Mouse (Mus musculus): ENCODE measurements around the gene Eif3k. TPM values are rescaled to one million over a fixed set of nuclear protein-coding genes. Genes with fewer than 3 reads are reported as not detected.
"Not testable (repeated sequence)": the region's sequence is repeated elsewhere in the genome, so short reads cannot be mapped to it uniquely, and the experiment has no call there.

Gene Eif3k
- polyA plus RNA-seq, 1 experiment from 2014 or later = 458 TPM

GRCm38 (mm10) chr7:28977556-28977955, 4.1 kb downstream of the Eif3k start:
- Histone ChIP-seq H3K9ac (ENCODE audit: low read depth, low read length) (no peak overlapping the region), H3K4me2 (replicated peaks; ENCODE audit: low read depth, low read length) (no peak overlapping the region), H3K36me3 (ENCODE audit: control insufficient read depth, insufficient read depth, low read length) (peaks cover 55% of the 10 kb centered on the region), H3K27me3 (ENCODE audit: control insufficient read depth, insufficient read depth, low read length) (no peaks in the 10 kb centered on the region), H3K27ac (ENCODE audit: low read depth, low read length) (no peak overlapping the region), H3K4me1 (ENCODE audit: control insufficient read depth, insufficient read depth, low read length) (peaks cover 9% of the 10 kb centered on the region; the same call in 1 of the 2 replicates), H3K4me3 (ENCODE audit: low read length) (no peak overlapping the region), H3K9me3 (ENCODE audit: control insufficient read depth, low read length) (no peaks in the 10 kb centered on the region)
- ATAC-seq (ENCODE audit: low FRiP score, low TSS enrichment) = no peak
- 86% methylated on average over 9 of the region's 9 CpGs for WGBS

GRCm38 (mm10) chr7:28973025-28973424, 8.6 kb downstream of the Eif3k start:
- 83% methylated on average over 8 of the region's 8 CpGs for WGBS
- peaks cover 56% of the 10 kb centered on the region for H3K36me3 ChIP-seq (ENCODE audit: control insufficient read depth, insufficient read depth, low read length)
- no peaks in the 10 kb centered on the region for H3K9me3 ChIP-seq (ENCODE audit: control insufficient read depth, low read length)
- no peak overlapping the region for H3K4me3 ChIP-seq (ENCODE audit: low read length)
- H3K4me2 ChIP-seq (replicated peaks; ENCODE audit: low read depth, low read length) = no peak overlapping the region
- no peaks in the 10 kb centered on the region for H3K27me3 ChIP-seq (ENCODE audit: control insufficient read depth, insufficient read depth, low read length)
- no peak for ATAC-seq (ENCODE audit: low FRiP score, low TSS enrichment)
- H3K4me1 ChIP-seq (ENCODE audit: control insufficient read depth, insufficient read depth, low read length) = peaks cover 6% of the 10 kb centered on the region
- no peak overlapping the region for H3K9ac ChIP-seq (ENCODE audit: low read depth, low read length)
- H3K27ac ChIP-seq (ENCODE audit: low read depth, low read length) = no peak overlapping the region

DNA sequence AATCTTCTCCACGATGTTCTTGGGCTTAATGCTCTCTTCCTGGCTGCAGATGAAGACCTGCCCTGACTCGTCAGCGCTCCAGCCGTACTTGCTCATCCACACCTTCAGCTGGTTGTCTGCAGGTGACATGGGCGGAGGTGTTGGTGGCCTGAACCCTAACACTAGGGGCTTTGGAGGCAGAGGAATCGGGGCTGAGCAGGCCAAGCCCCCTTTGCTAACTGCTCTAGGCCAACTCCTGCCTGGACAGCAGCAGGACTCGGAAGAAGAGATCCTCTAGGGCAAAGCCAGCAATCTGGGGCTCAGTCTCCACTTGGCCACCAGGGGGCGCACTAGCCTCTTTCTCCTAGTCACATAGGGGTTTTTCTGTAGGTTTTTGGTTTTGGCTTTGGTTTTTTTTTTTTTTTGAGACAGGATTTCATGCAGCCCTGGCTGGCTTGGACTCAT, 9.1 kb downstream of the Eif3k start:
- no peaks in the 10 kb centered on the region for H3K9me3 ChIP-seq (ENCODE audit: control insufficient read depth, low read length)
- no peak overlapping the region for H3K4me2 ChIP-seq (replicated peaks; ENCODE audit: low read depth, low read length)
- no peaks in the 10 kb centered on the region for H3K27me3 ChIP-seq (ENCODE audit: control insufficient read depth, insufficient read depth, low read length)
- H3K9ac ChIP-seq (ENCODE audit: low read depth, low read length) = no peak overlapping the region
- peaks cover 6% of the 10 kb centered on the region for H3K4me1 ChIP-seq (ENCODE audit: control insufficient read depth, insufficient read depth, low read length)
- peaks cover 51% of the 10 kb centered on the region for H3K36me3 ChIP-seq (ENCODE audit: control insufficient read depth, insufficient read depth, low read length)
- H3K27ac ChIP-seq (ENCODE audit: low read depth, low read length) = no peak overlapping the region
- ATAC-seq (ENCODE audit: low FRiP score, low TSS enrichment) = no peak
- no peak overlapping the region for H3K4me3 ChIP-seq (ENCODE audit: low read length)
- WGBS = 75% methylated on average over 8 of the region's 8 CpGs

- Histone ChIP-seq H3K4me2 (replicated peaks; ENCODE audit: low read depth, low read length) (no peak overlapping the region), H3K4me1 (ENCODE audit: control insufficient read depth, insufficient read depth, low read length) (peaks cover 6% of the 10 kb centered on the region), H3K9ac (ENCODE audit: low read depth, low read length) (no peak overlapping the region), H3K27me3 (ENCODE audit: control insufficient read depth, insufficient read depth, low read length) (no peaks in the 10 kb centered on the region), H3K36me3 (ENCODE audit: control insufficient read depth, insufficient read depth, low read length) (peaks cover 44% of the 10 kb centered on the region), H3K27ac (ENCODE audit: low read depth, low read length) (no peak overlapping the region), H3K9me3 (ENCODE audit: control insufficient read depth, low read length) (no peaks in the 10 kb centered on the region), H3K4me3 (ENCODE audit: low read length) (no peak overlapping the region)
- 81% methylated on average over 6 of the region's 6 CpGs for WGBS
- no peak for ATAC-seq (ENCODE audit: low FRiP score, low TSS enrichment)
Observed at GRCm38 (mm10) chr7:28971770-28972269, 9.8 kb downstream of the Eif3k start.

DNA sequence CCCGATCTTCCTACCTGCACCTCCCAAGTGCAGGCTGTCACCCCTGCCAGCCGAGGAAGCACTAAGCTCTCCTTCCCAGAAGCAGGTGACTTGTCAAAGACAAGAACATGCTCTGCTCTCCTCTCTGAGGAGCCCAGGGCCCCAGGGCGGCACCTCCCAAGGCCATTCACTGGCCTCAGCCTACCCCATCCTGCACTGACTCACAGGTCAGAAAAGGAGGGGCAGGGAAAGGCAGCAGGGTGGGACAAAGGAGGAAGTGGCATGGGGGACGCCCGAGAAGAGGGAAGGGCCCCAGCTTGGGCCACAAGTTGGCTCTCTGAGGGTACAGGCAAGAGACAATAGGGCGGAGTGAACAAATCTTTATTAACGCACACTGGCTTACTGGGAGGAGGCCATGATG, 10.6 kb downstream of the Eif3k start:
- peaks cover 6% of the 10 kb centered on the region for H3K4me1 ChIP-seq (ENCODE audit: control insufficient read depth, insufficient read depth, low read length)
- no peak overlapping the region for H3K4me2 ChIP-seq (replicated peaks; ENCODE audit: low read depth, low read length)
- H3K4me3 ChIP-seq (ENCODE audit: low read length) = no peak overlapping the region
- H3K9me3 ChIP-seq (ENCODE audit: control insufficient read depth, low read length) = no peaks in the 10 kb centered on the region
- H3K27ac ChIP-seq (ENCODE audit: low read depth, low read length) = no peak overlapping the region
- no peaks in the 10 kb centered on the region for H3K27me3 ChIP-seq (ENCODE audit: control insufficient read depth, insufficient read depth, low read length)
- no peak overlapping the region for H3K9ac ChIP-seq (ENCODE audit: low read depth, low read length)
- WGBS = 85% methylated on average over 7 of the region's 7 CpGs
- peaks cover 36% of the 10 kb centered on the region for H3K36me3 ChIP-seq (ENCODE audit: control insufficient read depth, insufficient read depth, low read length)
- ATAC-seq (ENCODE audit: low FRiP score, low TSS enrichment) = no peak

DNA sequence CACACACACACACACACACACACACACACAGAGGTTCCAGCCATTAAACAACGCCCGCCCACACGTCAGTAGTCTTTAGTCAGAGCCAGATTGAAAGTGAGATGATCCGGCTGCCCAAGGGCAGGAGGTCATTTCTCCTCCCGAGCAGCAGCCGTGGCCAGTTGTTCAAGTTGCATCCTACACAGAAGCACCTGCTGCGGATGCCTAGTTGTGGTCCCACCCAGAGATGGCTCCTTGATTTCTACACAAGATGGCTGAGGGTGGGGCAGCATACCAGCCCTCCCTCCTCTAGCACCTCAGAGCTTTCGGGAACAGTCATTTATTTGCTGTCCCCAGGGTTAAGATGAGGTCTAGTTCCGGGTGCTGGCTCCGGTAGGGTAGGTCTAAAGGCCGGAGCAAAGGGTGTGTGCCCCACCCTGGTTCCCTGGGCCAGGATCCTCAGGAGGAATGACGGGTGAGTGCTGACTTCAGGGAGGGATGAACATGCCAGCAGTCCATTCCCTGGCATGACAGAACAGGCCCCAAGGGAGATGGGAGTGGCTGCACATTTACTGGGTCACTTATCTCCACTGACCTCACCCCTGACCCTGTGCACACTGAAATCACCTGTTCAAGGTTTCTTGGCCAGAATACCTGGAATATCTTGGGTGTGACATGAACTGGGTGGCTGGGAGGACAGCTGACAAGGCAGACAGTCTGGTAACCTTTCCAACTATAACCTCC, 11.8 kb downstream of the Eif3k start:
- no peaks in the 10 kb centered on the region for H3K27me3 ChIP-seq (ENCODE audit: control insufficient read depth, insufficient read depth, low read length)
- H3K4me3 ChIP-seq (ENCODE audit: low read length) = no peak overlapping the region
- peaks cover 32% of the 10 kb centered on the region for H3K36me3 ChIP-seq (ENCODE audit: control insufficient read depth, insufficient read depth, low read length)
- ATAC-seq (ENCODE audit: low FRiP score, low TSS enrichment) = peak; percentile 50
- WGBS = 28% methylated on average over 12 of the region's 12 CpGs
- H3K4me1 ChIP-seq (ENCODE audit: control insufficient read depth, insufficient read depth, low read length) = peaks cover 6% of the 10 kb centered on the region
- peak overlapping the region; percentile 42; the same call in 1 of the 2 replicates for H3K27ac ChIP-seq (ENCODE audit: low read depth, low read length)
- no peak overlapping the region for H3K4me2 ChIP-seq (replicated peaks; ENCODE audit: low read depth, low read length)
- H3K9ac ChIP-seq (ENCODE audit: low read depth, low read length) = no peak overlapping the region
- no peaks in the 10 kb centered on the region for H3K9me3 ChIP-seq (ENCODE audit: control insufficient read depth, low read length)

- peaks cover 6% of the 10 kb centered on the region for H3K4me1 ChIP-seq (ENCODE audit: control insufficient read depth, insufficient read depth, low read length)
- no peak overlapping the region for H3K4me3 ChIP-seq (ENCODE audit: low read length)
- H3K27me3 ChIP-seq (ENCODE audit: control insufficient read depth, insufficient read depth, low read length) = no peaks in the 10 kb centered on the region
- WGBS = 97% methylated on average over 1 of the region's 1 CpGs
- H3K9ac ChIP-seq (ENCODE audit: low read depth, low read length) = no peak overlapping the region
- no peak overlapping the region for H3K4me2 ChIP-seq (replicated peaks; ENCODE audit: low read depth, low read length)
- H3K36me3 ChIP-seq (ENCODE audit: control insufficient read depth, insufficient read depth, low read length) = peaks cover 28% of the 10 kb centered on the region
- 0 out of 2 replicates have a peak overlapping the region, but pooled peaks have one; percentile 24 for H3K27ac ChIP-seq (ENCODE audit: low read depth, low read length)
- no peak for ATAC-seq (ENCODE audit: low FRiP score, low TSS enrichment)
- no peaks in the 10 kb centered on the region for H3K9me3 ChIP-seq (ENCODE audit: control insufficient read depth, low read length)
Observed at GRCm38 (mm10) chr7:28969271-28969670, 12.4 kb downstream of the Eif3k start.

DNA sequence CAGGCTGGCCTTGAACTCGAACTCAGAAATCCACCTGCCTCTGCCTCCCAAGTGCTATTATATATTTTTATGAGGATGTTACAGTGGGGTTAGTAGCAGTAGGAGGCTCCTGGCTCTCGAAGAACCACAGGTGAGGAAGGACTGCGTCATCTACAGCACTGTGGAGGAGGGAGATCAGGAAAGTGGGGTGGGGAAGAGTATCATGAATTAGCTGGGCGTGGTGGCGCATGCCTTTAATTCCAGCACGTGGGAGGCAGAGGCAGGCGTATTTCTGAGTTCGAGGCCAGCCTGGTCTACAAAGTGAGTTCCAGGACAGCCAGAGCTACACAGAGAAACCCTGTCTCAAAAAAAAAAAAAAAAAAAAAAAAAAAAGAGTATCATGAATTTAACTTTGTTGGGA, 13.5 kb downstream of the Eif3k start:
- WGBS = 92% methylated on average over 8 of the region's 8 CpGs
- not testable (repeated sequence) for H3K27ac ChIP-seq (ENCODE audit: low read depth, low read length)

DNA sequence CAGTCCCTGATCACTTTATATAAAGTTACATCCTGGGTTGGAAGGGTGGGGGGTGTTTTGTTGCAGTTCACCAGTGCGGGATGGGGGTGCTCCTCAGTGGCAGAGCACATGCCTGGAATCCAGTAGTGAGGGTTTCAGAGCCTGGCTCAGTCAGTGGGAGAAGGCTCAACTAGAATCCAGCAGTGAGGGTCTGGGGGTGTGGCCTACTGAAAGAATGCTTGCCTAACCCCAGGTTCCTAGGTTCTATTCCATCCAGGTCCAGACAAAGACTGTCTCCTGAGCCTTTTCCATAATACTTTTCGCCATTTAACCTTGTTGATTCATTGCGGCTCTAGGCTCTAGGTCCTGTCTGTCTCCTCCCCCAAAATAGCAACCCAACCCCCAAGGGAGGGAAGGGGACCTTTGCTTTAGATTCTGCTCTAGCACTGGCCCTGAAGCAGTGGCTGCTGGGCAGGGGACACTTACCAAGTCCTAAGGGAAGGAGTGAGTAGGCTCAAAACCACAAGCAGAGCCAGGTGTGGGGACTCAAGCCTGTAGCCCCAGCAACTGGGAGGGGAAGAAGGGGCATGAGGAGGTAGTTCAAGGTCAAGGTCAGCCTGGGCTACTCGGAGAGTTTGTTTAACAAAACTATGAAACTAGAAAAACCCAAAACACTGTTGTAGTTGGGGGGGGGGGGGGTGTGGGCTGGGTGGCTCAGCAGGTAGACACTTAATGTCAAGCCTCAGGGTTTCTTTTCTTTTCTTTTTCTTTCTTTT, 14.7 kb downstream of the Eif3k start:
- H3K27me3 ChIP-seq (ENCODE audit: control insufficient read depth, insufficient read depth, low read length) = no peaks in the 10 kb centered on the region
- no peaks in the 10 kb centered on the region for H3K9me3 ChIP-seq (ENCODE audit: control insufficient read depth, low read length)
- no peak overlapping the region for H3K27ac ChIP-seq (ENCODE audit: low read depth, low read length)
- H3K4me1 ChIP-seq (ENCODE audit: control insufficient read depth, insufficient read depth, low read length) = peaks cover 6% of the 10 kb centered on the region
- no peak overlapping the region for H3K4me2 ChIP-seq (replicated peaks; ENCODE audit: low read depth, low read length)
- no peak for ATAC-seq (ENCODE audit: low FRiP score, low TSS enrichment)
- H3K4me3 ChIP-seq (ENCODE audit: low read length) = no peak overlapping the region
- peaks cover 10% of the 10 kb centered on the region for H3K36me3 ChIP-seq (ENCODE audit: control insufficient read depth, insufficient read depth, low read length)
- H3K9ac ChIP-seq (ENCODE audit: low read depth, low read length) = no peak overlapping the region
- 65% methylated on average over 4 of the region's 4 CpGs for WGBS

More for the DNA sequence above, 13.5 kb downstream of the Eif3k start:
- H3K9me3 ChIP-seq (ENCODE audit: control insufficient read depth, low read length); H3K4me1 ChIP-seq (ENCODE audit: control insufficient read depth, insufficient read depth, low read length); H3K27me3 ChIP-seq (ENCODE audit: control insufficient read depth, insufficient read depth, low read length); ATAC-seq (ENCODE audit: low FRiP score, low TSS enrichment); H3K4me2 ChIP-seq (replicated peaks; ENCODE audit: low read depth, low read length); H3K4me3 ChIP-seq (ENCODE audit: low read length); H3K9ac ChIP-seq (ENCODE audit: low read depth, low read length): not testable (repeated sequence)
- peaks cover 16% of the 10 kb centered on the region for H3K36me3 ChIP-seq (ENCODE audit: control insufficient read depth, insufficient read depth, low read length)

Measured in kidney, embryonic 14.5 days (tissue).